Mouse (Mus musculus): ENCODE measurements around the gene Arhgef26.

Gene Arhgef26

GRCm38 (mm10) chr3:62338044-62338443, at the start of gene Arhgef26:
TSS of gene Arhgef26 (plus strand) at chr3:62338344.
- DNase-seq: no peak

DNA sequence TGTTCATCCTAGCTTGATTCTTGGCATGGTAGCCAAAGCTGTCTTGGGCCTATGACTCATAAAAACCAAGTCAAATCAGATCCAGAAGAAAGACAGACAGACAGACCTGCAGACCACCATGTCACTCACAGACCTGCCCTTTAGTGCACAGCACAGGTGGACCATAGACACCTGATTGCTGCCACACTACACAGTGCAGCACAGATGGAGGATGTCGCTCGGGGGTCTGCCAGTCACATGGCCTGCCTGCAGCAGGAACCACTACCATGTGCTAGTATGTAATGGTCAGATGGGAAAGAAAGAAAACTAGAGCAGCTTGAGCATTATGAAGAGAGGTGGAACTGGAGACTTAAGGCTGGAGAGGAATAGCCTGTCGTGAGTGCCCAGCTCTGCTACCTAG, 27.7 kb upstream of the Arhgef26 start:
- DNase-seq: no peak

DNA sequence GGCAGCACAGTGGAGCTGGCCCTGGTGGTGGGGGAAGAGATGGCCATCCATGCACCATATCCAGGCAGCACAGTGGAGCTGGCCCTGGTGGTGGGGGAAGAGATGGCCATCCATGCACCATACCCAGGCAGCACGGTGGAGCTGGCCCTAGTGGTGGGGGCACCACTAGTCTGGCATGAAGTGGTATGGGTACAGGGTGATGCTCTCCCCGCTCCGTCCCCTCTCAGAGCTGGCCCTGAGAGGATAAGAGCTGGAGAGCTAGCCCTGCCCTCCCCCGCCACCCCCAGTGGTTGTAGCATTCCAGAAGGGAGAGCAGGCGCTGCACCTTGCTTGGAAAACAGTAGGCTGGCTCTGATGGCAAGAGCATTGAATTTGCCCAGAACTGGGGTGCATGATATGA, 26.9 kb upstream of the Arhgef26 start:
- no peak for DNase-seq

GRCm38 (mm10) chr3:62324708-62325107, 13.4 kb upstream of the Arhgef26 start:
- DNase-seq: no peak

DNA sequence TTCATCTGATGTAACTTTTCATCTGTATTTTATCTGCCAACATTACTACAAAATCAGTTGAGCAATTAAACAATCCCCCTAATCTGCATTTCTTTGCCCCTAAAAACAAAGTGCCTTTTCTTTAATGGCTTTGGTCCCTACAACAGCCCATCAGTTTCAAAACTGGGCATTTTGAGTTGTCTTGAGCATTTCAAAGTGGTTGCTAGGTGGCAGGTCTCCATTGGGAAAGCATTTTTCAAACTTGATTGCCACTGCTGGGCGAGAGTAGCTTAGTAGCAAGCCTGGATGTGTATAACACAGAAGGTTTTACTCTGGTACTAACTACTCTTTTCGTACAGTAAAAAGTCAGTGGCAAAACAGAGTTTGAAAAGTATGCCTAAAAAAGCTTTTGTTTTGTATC, 10.2 kb upstream of the Arhgef26 start:
- DNase-seq: no peak

DNA sequence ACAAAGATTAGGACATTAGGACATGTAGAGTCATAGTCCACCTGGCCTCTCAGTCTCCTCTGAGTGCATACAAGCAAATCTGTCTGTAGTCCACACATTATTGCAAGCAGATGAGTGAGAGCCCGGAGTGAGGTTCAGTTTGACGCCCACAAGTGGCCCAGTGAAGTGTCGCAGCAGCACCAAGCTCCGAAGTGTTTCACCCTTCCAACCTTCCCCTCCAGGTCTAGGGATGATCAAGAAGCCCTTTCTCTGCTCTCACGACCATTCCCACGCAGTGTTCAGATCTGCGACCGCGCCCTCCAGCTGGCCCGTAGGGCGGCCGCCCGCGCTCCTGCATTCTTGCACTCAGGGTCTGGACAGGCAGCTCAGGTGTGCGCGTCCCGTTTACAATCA, 313 bp downstream of the Arhgef26 start:
- no peak for DNase-seq

- peak; percentile 37 to 53 for DNase-seq
Measured at GRCm38 (mm10) chr3:62338854-62339515, 841 bp downstream of the Arhgef26 start.

DNA sequence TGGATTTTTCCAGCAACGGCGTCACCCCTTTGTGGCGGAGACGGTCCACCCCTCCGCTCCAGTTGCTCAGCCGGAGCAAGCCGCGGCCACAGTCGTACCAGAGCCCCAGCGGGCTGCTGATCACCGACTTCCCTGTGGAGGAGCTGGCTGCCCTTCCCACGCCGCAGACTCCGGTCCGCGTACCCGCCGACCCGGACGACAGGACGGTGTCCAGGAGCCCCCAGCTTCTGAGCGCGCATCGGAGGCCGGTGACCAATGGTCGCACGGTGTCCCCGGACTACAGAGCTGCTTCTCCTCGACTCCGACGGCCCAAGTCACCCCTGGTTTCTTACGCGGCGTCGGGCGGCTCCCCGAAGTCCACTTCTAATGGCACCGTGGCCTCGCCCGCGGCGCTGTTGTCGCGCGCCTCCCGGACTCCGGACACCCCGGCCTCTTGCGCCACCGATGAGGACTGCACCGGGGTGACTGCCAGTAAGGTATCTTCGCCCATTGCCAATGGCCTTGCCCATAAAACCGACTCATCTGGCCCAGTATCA, 1.4 kb downstream of the Arhgef26 start:
- peak; percentile 15 to 33 for DNase-seq

DNA sequence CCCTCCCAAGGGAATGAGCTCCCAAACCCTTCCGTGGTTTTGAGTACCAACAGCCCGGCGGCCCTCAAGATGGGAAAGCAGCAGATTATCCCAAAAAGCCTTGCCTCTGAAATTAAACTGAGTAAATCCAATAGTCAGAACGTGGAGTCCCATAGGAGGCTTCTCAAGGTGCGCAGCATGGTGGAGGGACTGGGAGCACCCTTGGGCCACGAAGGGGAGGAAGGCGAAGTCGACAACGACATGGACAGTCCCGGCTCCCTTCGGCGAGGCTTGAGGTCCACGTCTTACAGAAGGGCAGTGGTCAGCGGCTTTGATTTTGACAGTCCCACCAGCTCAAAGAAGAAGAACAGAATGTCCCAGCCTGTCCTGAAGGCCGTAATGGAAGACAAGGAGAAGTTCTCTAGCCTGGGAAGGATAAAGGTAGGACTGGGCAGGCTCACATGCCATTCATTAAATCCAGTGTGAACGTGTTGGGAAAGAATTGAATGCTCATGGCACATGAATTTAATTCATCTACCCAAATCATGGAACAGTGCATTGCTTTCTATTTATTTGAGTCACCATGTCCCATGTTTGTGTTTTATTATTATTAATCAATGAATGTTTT, 2.1 kb downstream of the Arhgef26 start:
- DNase-seq: no peak

DNA sequence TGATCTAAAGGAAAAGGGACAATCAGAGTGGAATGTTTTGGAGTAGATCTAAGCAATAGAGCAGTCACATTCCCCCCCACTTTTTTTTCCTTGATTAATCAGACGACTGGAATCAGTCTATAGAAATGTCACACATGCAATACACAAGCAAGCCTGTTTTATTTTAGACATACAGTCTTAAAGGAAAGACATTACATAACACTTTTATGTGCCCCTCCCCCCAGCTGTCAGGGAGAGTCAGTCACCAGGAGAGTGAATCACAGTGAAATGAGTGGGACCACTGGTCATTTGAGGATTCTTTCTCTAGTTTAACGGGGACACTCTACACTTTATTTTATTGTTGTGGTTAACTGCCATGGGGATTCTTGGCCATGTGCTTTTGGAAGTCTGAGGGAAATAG, 2.7 kb downstream of the Arhgef26 start:
- peak in 1 of 2 experiments; percentile 12 for DNase-seq

DNA sequence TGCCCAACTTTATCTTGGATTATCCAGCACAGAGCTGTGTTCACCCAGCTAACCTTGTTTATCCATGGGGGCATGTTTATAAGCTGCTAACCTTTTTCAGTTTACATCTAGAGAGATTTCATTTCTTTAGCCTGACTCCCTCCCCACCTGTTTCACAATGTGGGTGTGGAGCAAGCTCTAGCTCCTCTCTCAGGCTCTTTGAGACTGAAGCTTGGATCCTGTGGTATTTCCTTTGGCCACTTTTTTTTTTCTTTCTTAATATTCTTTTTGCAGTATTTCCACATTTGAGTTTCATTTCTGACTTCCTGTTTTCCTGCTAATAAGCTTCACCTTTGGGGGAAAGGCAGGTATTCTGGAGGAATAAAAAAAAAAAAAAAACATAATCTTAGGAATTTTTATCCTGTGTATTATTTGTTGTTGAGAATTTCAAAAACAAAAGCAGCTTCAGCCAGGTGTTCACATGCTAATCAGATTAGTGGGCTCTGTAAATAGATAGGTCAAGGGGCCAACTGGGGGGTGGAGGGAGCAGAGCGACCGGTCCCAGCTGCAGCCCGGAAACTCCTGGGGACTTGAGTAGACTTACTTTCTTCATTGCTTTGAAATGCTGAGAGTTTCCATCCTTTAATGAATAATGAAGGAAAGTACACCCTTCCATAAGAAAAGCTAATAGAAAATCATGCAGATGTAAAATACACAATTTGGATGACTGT, 3.5 kb downstream of the Arhgef26 start:
- no peak for DNase-seq

DNA sequence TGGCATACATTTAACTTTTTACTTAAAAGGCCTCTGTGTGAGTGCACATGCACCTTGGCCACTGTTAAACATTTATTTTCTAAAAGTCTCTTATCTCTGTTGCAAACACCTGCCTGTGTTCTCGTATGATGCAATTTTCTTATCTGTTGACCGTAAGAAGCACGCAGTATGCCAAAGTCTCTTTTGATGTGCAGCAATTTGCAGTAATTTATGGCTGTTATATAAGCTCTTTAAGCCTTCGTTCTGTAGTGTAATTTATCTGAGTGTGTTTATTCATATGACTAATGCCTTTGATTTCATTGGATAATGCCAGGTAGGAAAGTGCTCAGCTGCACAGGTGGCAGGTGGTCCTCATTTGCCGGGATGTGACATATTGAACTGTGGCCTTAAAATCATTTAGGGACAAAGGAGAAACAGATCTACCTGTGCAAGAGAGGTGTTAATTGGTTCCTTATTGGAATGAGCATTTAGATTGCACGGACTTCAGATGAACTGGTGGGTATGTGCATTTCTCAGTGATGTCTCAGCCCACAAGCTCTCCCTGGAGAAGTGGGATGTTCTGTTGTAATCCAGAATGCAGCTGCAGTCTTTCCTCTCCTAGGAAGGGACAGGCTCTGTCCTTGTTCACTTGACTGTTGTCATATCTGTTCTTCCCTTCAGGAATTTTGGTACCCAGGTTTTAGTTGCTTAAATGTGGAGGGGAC, 10.5 kb downstream of the Arhgef26 start:
- DNase-seq: no peak

GRCm38 (mm10) chr3:62349218-62349897, 11.2 kb downstream of the Arhgef26 start:
- DNase-seq: no peak

- no peak for DNase-seq
Measured at GRCm38 (mm10) chr3:62352071-62352470, 13.9 kb downstream of the Arhgef26 start.

DNA sequence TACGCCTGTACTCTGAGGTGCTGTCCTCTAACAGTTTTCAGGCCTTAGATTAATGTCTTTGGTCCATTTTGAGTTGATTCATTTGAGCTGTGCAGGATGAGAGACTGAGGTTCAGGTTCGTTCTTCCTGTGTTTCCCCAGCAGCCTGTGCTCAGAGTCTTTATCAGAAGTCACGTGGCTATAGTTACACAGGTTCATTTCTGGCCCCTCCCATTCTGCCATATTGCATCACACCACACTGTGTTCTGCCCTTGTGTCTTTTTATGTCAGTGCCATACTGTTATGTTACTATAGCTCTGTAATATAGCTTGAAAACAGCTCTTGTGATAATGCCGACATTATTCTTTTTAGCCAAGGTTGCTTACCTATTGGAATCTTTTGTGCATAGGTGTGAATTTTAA, 14.7 kb downstream of the Arhgef26 start:
- DNase-seq: no peak

DNA sequence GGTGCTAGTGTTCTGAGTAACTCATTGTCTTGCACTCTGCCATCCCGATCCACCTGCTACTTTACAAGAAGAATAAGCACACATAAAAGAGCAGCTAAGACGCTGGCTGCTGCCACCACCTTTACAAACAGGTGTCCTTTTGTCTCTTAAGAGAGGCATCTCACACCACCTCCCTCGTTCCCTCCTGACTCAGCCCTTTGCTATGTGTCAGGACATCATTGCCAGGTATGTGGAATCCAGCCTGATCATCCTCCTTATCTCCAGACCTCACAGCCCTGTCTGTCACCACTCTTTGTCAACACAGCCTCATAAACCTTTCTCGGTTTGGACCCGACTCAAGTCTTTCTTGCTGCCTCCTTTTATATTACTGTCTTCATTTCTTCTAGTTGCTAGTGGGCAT, 29.7 kb downstream of the Arhgef26 start:
- no peak for DNase-seq

DNA sequence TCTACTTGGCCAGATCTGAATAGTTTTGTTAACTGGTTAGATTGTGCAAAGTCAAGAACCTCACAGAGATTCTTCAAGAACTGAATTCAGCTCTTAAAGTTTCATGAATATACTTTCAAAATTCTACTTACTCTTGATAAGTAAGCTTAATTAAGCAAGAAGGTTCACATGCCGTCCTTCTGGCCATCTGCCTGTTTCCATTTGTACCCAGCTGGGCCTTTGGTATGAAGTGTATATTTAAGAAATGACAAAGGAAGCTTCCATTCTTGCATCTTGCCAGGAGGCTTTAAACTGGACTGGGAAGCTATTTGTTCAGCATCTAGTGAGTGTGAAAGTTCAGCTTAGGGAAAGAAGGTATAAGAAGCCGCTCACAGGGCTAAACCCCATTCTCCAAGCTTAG, 34.7 kb downstream of the Arhgef26 start:
- DNase-seq: no peak

DNA sequence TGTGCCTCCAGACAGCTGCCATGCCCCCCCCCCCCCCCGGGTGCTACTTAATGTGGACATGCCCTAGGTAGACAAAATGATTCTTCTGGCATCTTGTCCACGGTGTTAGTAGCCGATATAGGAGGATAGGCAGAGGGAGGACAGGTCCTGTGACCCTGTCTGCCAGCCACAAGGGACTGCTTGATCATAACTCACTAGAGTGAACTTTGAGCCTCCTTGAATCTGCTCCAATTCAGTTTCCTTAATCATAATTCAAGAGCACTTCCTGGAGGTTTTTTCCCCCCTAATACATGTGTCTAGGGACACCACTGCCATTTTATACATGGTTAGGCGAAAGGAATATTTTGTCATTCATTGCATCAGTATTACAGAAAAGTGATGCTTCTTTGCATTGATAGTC, 36.2 kb downstream of the Arhgef26 start:
- DNase-seq: no peak

DNA sequence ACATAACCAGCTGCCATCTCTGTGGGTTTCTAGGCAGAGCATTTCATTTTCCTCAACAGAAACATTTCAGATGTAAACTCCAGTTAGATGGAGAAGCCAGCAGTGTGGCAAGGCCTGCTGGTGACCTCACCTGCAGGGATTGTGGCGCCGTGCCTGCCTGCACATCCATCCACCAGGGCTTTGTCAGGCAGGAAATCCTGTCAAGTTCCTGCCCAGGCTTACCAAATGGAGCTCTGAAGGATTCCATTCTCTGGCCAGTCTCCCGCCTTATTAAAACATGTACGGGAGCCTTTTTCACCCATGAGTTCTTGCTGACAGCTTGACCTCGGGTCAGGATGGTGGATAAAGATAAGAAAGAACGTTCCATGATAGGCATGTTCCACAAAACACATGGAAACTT, 36.7 kb downstream of the Arhgef26 start:
- DNase-seq: no peak

- DNase-seq: no peak
Measured at GRCm38 (mm10) chr3:62376719-62377118, 38.6 kb downstream of the Arhgef26 start.

DNA sequence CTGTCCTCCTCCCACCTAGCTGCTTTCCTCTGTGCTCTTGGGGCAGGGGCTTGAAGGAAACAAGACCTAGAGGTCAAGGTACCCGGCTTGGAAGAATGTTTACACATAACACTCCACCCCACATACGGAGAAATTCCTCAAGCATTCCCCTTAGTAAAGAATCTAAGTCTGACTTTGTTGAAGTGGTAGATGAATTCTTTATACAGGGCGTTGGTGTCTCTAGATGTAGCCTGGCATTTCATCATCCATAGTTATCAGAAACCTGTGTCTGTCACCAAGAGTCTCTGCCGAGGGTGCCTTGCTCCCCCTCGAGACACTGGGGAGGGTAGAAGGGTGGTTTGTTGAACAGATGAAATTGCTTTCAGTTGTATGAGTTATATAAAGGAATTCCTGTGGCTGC, 41.8 kb downstream of the Arhgef26 start:
- DNase-seq: no peak

- DNase-seq: no peak
Measured at GRCm38 (mm10) chr3:62380420-62380819, 42.3 kb downstream of the Arhgef26 start.

DNA sequence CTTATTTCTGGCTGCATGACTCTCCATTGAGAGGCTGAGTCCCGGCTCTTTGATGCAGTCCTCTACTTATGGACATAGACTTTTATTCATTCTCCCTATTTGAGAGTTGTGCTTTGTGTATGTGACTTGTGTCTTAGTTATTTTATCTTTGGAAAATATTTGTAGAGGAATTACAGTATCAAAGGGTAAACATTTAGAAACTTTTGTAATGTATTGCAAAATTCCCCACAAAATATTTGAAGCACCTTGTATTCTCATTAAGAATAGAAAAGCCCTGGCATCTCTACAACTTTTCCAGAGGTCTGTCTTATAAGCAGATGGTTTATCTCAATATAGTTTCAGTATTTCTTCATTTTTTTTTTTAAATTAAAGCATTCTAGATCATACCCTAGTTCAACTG, 44.7 kb downstream of the Arhgef26 start:
- no peak for DNase-seq

All from cerebellum, postnatal 25 days (tissue).